Mouse (Mus musculus) MEL (cell line): ENCODE measurements around the gene Rfx2. TPM values are rescaled to one million over a fixed set of nuclear protein-coding genes. Genes with fewer than 3 reads are reported as not detected.

ENCODE experiments used
- DNase-seq: peaks from one replicate; pipeline ENCODE4 v3.0.0; 2011; ENCODE audit warnings: low read depth, low spot score
- H3K27ac ChIP-seq: 2 replicates; pipeline ENCODE4 v1.5.1; 2012; ENCODE audit warnings: low read depth, mild to moderate bottlenecking, control low read depth, low read length, moderate library complexity; ENCODE audit not compliant: control insufficient read depth
- H3K27me3 ChIP-seq, 2 experiments: fragments of 150-350 bp in 1 of 2; sonication (generic) in 1 of 2; 2 replicates each; pipeline ENCODE4 v1.6.1; 2012; ENCODE audit warnings: low read length in 2 of 2, mild to moderate bottlenecking in 2 of 2, improper control_type of control experiment in 1 of 2, moderate library complexity in 1 of 2; ENCODE audit not compliant: insufficient read depth in 2 of 2, control insufficient read depth in 1 of 2
- H3K36me3 ChIP-seq, 2 experiments: 2 replicates each; pipeline ENCODE4 v1.6.1; 2012 to 2014; ENCODE audit warnings: low read length in 2 of 2, improper control_type of control experiment in 1 of 2, inconsistent platforms in 1 of 2, mild to moderate bottlenecking in 1 of 2; ENCODE audit not compliant: insufficient read depth in 2 of 2, control insufficient read depth in 1 of 2
- H3K4me1 ChIP-seq, 2 experiments: fragments of 150-350 bp in 1 of 2; sonication (generic) in 1 of 2; 2 replicates each; pipeline ENCODE4 v1.6.1; 2012; ENCODE audit warnings: low read length in 2 of 2, improper control_type of control experiment in 1 of 2, mild to moderate bottlenecking in 1 of 2; ENCODE audit not compliant: insufficient read depth in 2 of 2, control insufficient read depth in 1 of 2
- H3K4me3 ChIP-seq, 2 experiments: fragments of 150-350 bp in 1 of 2; sonication (generic) in 1 of 2; 2 replicates each; pipeline ENCODE4 v1.5.1; 2012; ENCODE audit warnings: low read depth in 2 of 2, low read length in 2 of 2, mild to moderate bottlenecking in 2 of 2, moderate library complexity in 2 of 2, control low read depth in 1 of 2, improper control_type of control experiment in 1 of 2; ENCODE audit not compliant: control insufficient read depth in 1 of 2, insufficient read depth in 1 of 2
- H3K79me2 ChIP-seq: 2 replicates; pipeline ENCODE4 v1.6.1; 2012; ENCODE audit warnings: mild to moderate bottlenecking, low read length, moderate library complexity; ENCODE audit not compliant: control insufficient read depth, poor library complexity, insufficient read depth
- H3K9ac ChIP-seq: 2 replicates; pipeline ENCODE4 v1.6.1; 2012; ENCODE audit warnings: low read depth, mild to moderate bottlenecking, control low read depth, low read length, moderate library complexity; ENCODE audit not compliant: control insufficient read depth, poor library complexity, severe bottlenecking
- H3K9me3 ChIP-seq: fragments of 150-350 bp; sonication (generic); replicated peaks from 2 replicates; pipeline ENCODE4 v1.6.1; 2012; ENCODE audit warnings: mild to moderate bottlenecking, low read length, improper control_type of control experiment, moderate library complexity; ENCODE audit not compliant: insufficient read depth
- BHLHE40 ChIP-seq: IDR thresholded peaks from 2 replicates; pipeline ENCODE4 v1.6.1; 2012; ENCODE audit warnings: low read depth, mild to moderate bottlenecking, inconsistent platforms, low read length, improper control_type of control experiment, borderline replicate concordance
- CHD1 ChIP-seq: IDR thresholded peaks from 2 replicates; pipeline ENCODE4 v1.6.1; 2012; ENCODE audit warnings: low read depth, mild to moderate bottlenecking, inconsistent platforms, low read length, improper control_type of control experiment
- CHD2 ChIP-seq: IDR thresholded peaks from 2 replicates; pipeline ENCODE4 v1.6.1; 2011; ENCODE audit warnings: low read length, improper control_type of control experiment
- CTCF ChIP-seq, 3 experiments: IDR thresholded peaks in 2 of 3; conservative IDR thresholded peaks in 1 of 3; 2 replicates each; pipeline ENCODE4 v1.5.1; 2011 to 2012; ENCODE audit warnings: low read length in 3 of 3, low read depth in 2 of 3, mild to moderate bottlenecking in 2 of 3, improper control_type of control experiment in 1 of 3, inconsistent platforms in 1 of 3, mixed read lengths in 1 of 3, moderate library complexity in 1 of 3; ENCODE audit not compliant: control insufficient read depth in 1 of 3, insufficient read depth in 1 of 3, poor library complexity in 1 of 3, severe bottlenecking in 1 of 3
- E2F4 ChIP-seq: IDR thresholded peaks from 2 replicates; pipeline ENCODE4 v1.6.1; 2011; ENCODE audit warnings: low read depth, low read length, improper control_type of control experiment, borderline replicate concordance
- EP300 ChIP-seq, 2 experiments: IDR thresholded peaks; 2 replicates each; pipeline ENCODE4 v1.6.1; 2011; ENCODE audit warnings: improper control_type of control experiment in 2 of 2, low read length in 2 of 2, low read depth in 1 of 2, mild to moderate bottlenecking in 1 of 2
- ETS1 ChIP-seq: IDR thresholded peaks from 2 replicates; pipeline ENCODE4 v1.6.1; 2012; ENCODE audit warnings: low read depth, mild to moderate bottlenecking, inconsistent platforms, low read length, improper control_type of control experiment, moderate library complexity
- GABPA ChIP-seq: IDR thresholded peaks from 2 replicates; pipeline ENCODE4 v1.6.1; 2012; ENCODE audit warnings: low read depth, mild to moderate bottlenecking, inconsistent platforms, low read length, improper control_type of control experiment, moderate library complexity
- GATA1 ChIP-seq: IDR thresholded peaks from 2 replicates; pipeline ENCODE4 v1.6.1; 2011; ENCODE audit warnings: low read depth, low read length, improper control_type of control experiment
- JUND ChIP-seq: IDR thresholded peaks from 2 replicates; pipeline ENCODE4 v1.6.1; 2011; ENCODE audit warnings: low read depth, mild to moderate bottlenecking, improper control_type of control experiment, low read length
- MAFK ChIP-seq: IDR thresholded peaks from 2 replicates; pipeline ENCODE4 v1.6.1; 2011; ENCODE audit warnings: low read depth, mild to moderate bottlenecking, low read length, improper control_type of control experiment, borderline replicate concordance
- MAX ChIP-seq: IDR thresholded peaks from 2 replicates; pipeline ENCODE4 v1.6.1; 2011; ENCODE audit warnings: low read length, improper control_type of control experiment
- MAZ ChIP-seq: IDR thresholded peaks from 2 replicates; pipeline ENCODE4 v1.6.1; 2012; ENCODE audit warnings: low read depth, mild to moderate bottlenecking, inconsistent platforms, low read length, improper control_type of control experiment
- MEF2A ChIP-seq: IDR thresholded peaks from 2 replicates; pipeline ENCODE4 v1.6.1; 2014; ENCODE audit warnings: low read depth, mild to moderate bottlenecking, inconsistent platforms, low read length, improper control_type of control experiment; ENCODE audit not compliant: poor library complexity, insufficient replicate concordance, severe bottlenecking; ENCODE audit errors: extremely low read depth
- MXI1 ChIP-seq: IDR thresholded peaks from 2 replicates; pipeline ENCODE4 v1.6.1; 2011; ENCODE audit warnings: mild to moderate bottlenecking, low read depth, low read length, improper control_type of control experiment
- MYC ChIP-seq: IDR thresholded peaks from 2 replicates; pipeline ENCODE4 v1.6.1; 2011; ENCODE audit warnings: low read depth, mild to moderate bottlenecking, low read length, improper control_type of control experiment, moderate library complexity
- NELFE ChIP-seq: IDR thresholded peaks from 2 replicates; pipeline ENCODE4 v1.6.1; 2011; ENCODE audit warnings: low read depth, low read length, improper control_type of control experiment
- NRF1 ChIP-seq: IDR thresholded peaks from 2 replicates; pipeline ENCODE4 v1.6.1; 2014; ENCODE audit warnings: low read depth, mild to moderate bottlenecking, inconsistent platforms, low read length, improper control_type of control experiment, moderate library complexity; ENCODE audit not compliant: poor library complexity, insufficient read depth, severe bottlenecking
- POLR2A ChIP-seq, 2 experiments: IDR thresholded peaks; 2 replicates each; pipeline ENCODE4 v1.6.1; 2011 to 2012; ENCODE audit warnings: low read length in 2 of 2, mild to moderate bottlenecking in 2 of 2, control low read depth in 1 of 2, improper control_type of control experiment in 1 of 2, low read depth in 1 of 2, moderate library complexity in 1 of 2; ENCODE audit not compliant: control insufficient read depth in 1 of 2, insufficient read depth in 1 of 2, poor library complexity in 1 of 2
- POLR2AphosphoS5 ChIP-seq: IDR thresholded peaks from 2 replicates; pipeline ENCODE4 v1.6.1; 2012; ENCODE audit warnings: low read depth, borderline replicate concordance, mild to moderate bottlenecking, inconsistent platforms, low read length, moderate library complexity, mixed read lengths
- RAD21 ChIP-seq: IDR thresholded peaks from 2 replicates; pipeline ENCODE4 v1.6.1; 2011; ENCODE audit warnings: mild to moderate bottlenecking, low read depth, low read length, improper control_type of control experiment
- RCOR1 ChIP-seq: IDR thresholded peaks from 2 replicates; pipeline ENCODE4 v1.6.1; 2012; ENCODE audit warnings: low read depth, mild to moderate bottlenecking, inconsistent platforms, low read length, improper control_type of control experiment
- TAL1 ChIP-seq: IDR thresholded peaks from 2 replicates; pipeline ENCODE4 v1.6.1; 2012; ENCODE audit warnings: mild to moderate bottlenecking, inconsistent platforms, low read length, moderate library complexity, mixed read lengths
- TCF12 ChIP-seq: IDR thresholded peaks from 2 replicates; pipeline ENCODE4 v1.6.1; 2014; ENCODE audit warnings: low read depth, mild to moderate bottlenecking, inconsistent platforms, low read length, improper control_type of control experiment, moderate library complexity
- UBTF ChIP-seq: IDR thresholded peaks from 2 replicates; pipeline ENCODE4 v1.6.1; 2012; ENCODE audit warnings: low read depth, mild to moderate bottlenecking, inconsistent platforms, low read length, improper control_type of control experiment, moderate library complexity, borderline replicate concordance; ENCODE audit not compliant: insufficient read depth
- USF2 ChIP-seq, 2 experiments: IDR thresholded peaks; 2 replicates each; pipeline ENCODE4 v1.6.1; 2011 to 2012; ENCODE audit warnings: improper control_type of control experiment in 2 of 2, low read length in 2 of 2, borderline replicate concordance in 1 of 2, inconsistent platforms in 1 of 2, low read depth in 1 of 2, mild to moderate bottlenecking in 1 of 2; ENCODE audit not compliant: insufficient read depth in 1 of 2
- ZKSCAN1 ChIP-seq: IDR thresholded peaks from 2 replicates; pipeline ENCODE4 v1.6.1; 2012; ENCODE audit warnings: low read depth, mild to moderate bottlenecking, inconsistent platforms, low read length, improper control_type of control experiment, moderate library complexity
- ZMIZ1 ChIP-seq: IDR thresholded peaks from 2 replicates; pipeline ENCODE4 v1.6.1; 2012; ENCODE audit warnings: low read depth, mild to moderate bottlenecking, inconsistent platforms, low read length, improper control_type of control experiment, moderate library complexity
- ZNF384 ChIP-seq: IDR thresholded peaks from 2 replicates; pipeline ENCODE4 v1.6.1; 2012; ENCODE audit warnings: low read depth, mild to moderate bottlenecking, inconsistent platforms, low read length, improper control_type of control experiment
- polyA plus RNA-seq, 2 experiments: library from polyadenylated mRNA; stranded (reverse) in 1 of 2; unstranded in 1 of 2; fragments of >175 nt in 1 of 2; fragments of >200 nt in 1 of 2; gene quantifications; 2 replicates each; pipeline versions ENCODE4 v1.2.1 to v1.2.4; 2012; ENCODE audit warnings: low replicate concordance in 2 of 2, low read depth in 1 of 2; ENCODE audit not compliant: insufficient read length in 2 of 2, insufficient read depth in 1 of 2, missing spikeins in 1 of 2
- total RNA-seq: library from RNA; depleted of rRNA; stranded (reverse); fragments of 300-350 nt; gene quantifications from 2 replicates; pipeline ENCODE4 v1.2.3, GENCODE M21; 2012

Gene Rfx2
- total and polyA plus RNA-seq, 3 experiments: 7.5 to 29.2 TPM; not detected in 1

GRCm38 (mm10) chr17:56765431-56765830, 65.4 kb downstream of the Rfx2 start:
- Histone ChIP-seq H3K27ac (peak overlapping the region; percentile 90), H3K36me3 (peaks cover 0 to 9% of the 10 kb centered on the region in 2 experiments; a peak in 2 of 4 replicates), H3K4me3 (peak overlapping the region; percentile 76 to 84), H3K4me1 (peaks cover 0 to 28% of the 10 kb centered on the region in 2 experiments; a peak in 3 of 4 replicates), H3K9ac (peak overlapping the region; percentile 95), H3K27me3 (no peaks in the 10 kb centered on the region), H3K79me2 (peaks cover 14% of the 10 kb centered on the region), H3K9me3 (no peaks in the 10 kb centered on the region)
- DNase-seq: no peak
- TF ChIP-seq CTCF (IDR thresholded peaks at IDR 0.05 in 2 of 3, conservative IDR thresholded peaks at IDR 0.05 in 1 of 3; ENCODE audit: control insufficient read depth in 1 of 3, insufficient read depth in 1 of 3, low read depth in 2 of 3, low read length in 3 of 3, poor library complexity in 1 of 3, severe bottlenecking in 1 of 3) (no peak), UBTF (no peak), TCF12 (no peak), E2F4 (no peak), MYC (no peak), BHLHE40 (no peak), ZKSCAN1 (no peak), MAX (no peak), MAFK (no peak), ETS1 (no peak), JUND (no peak), NRF1 (no peak), RAD21 (no peak), MXI1 (no peak), MAZ (no peak), ZMIZ1 (no peak), ZNF384 (no peak), EP300 (IDR thresholded peaks at IDR 0.05; ENCODE audit: low read depth in 1 of 2, low read length in 2 of 2) (no peak)

- no peaks in the 10 kb centered on the region for H3K27me3 ChIP-seq
- no peaks in the 10 kb centered on the region for H3K9me3 ChIP-seq
- H3K79me2 ChIP-seq: peaks cover 14% of the 10 kb centered on the region
- DNase-seq: peak; percentile 94
- peak within 1 kb of the TSS; percentile 95 for H3K9ac ChIP-seq
- peaks cover 0 to 9% of the 10 kb centered on the region in 2 experiments; a peak in 2 of 4 replicates for H3K36me3 ChIP-seq
- peak within 1 kb of the TSS; percentile 76 to 84 for H3K4me3 ChIP-seq
- peaks cover 0 to 28% of the 10 kb centered on the region in 2 experiments; a peak in 3 of 4 replicates for H3K4me1 ChIP-seq
- peak within 1 kb of the TSS; percentile 90 for H3K27ac ChIP-seq
- TF ChIP-seq MXI1 (peak; percentile 79), NELFE (peak; percentile 55), UBTF (no peak), JUND (no peak), MAZ (peak; percentile 88; the same call in 1 of the 2 replicates), ZKSCAN1 (no peak), USF2 (IDR thresholded peaks at IDR 0.05; ENCODE audit: borderline replicate concordance in 1 of 2, insufficient read depth in 1 of 2, low read depth in 1 of 2, low read length in 2 of 2) (no peak), CHD2 (peak; percentile 34; the same call in 1 of the 2 replicates), POLR2A (IDR thresholded peaks at IDR 0.05; ENCODE audit: control insufficient read depth in 1 of 2, insufficient read depth in 1 of 2, low read depth in 1 of 2, low read length in 2 of 2, poor library complexity in 1 of 2) (peak; percentile 42 to 85; a peak in 3 of 4 replicates), POLR2AphosphoS5 (no peak), CHD1 (no peak), GATA1 (no peak), RCOR1 (0 out of 2 replicates have a peak, but pooled peaks have one; percentile 0), MEF2A (no peak), GABPA (no peak), TAL1 (no peak)
These were observed 66.1 kb downstream of the Rfx2 start, which contains the start of gene Dus3l for GRCm38 (mm10) chr17:56764474-56765354. Gene Dus3l, plus strand, starts transcription at chr17:56764757.
